Mouse (Mus musculus) limb, embryonic 13.5 days (tissue): ENCODE results near the gene Strn4. TPM values are rescaled to one million over a fixed set of nuclear protein-coding genes. Genes with fewer than 3 reads are reported as not detected.
A peak's percentile ranks its signal among the peaks of the same experiment; 100 is the strongest.

Source experiments
- ATAC-seq: fragments of 200-750 bp; cut with Nextera tagmentation; 2 replicates; pipeline ENCODE4 v1.8.0; 2017; ENCODE audit warnings: low read depth, moderate number of reproducible peaks, moderate TSS enrichment; ENCODE audit not compliant: low FRiP score
- H3K27ac ChIP-seq: fragments of 300-500 bp; sonication (generic); 2 replicates; pipeline ENCODE4 v1.5.1; 2015; ENCODE audit warnings: inconsistent platforms, mild to moderate bottlenecking, moderate library complexity
- H3K27me3 ChIP-seq: fragments of 300-500 bp; sonication (generic); 2 replicates; pipeline ENCODE4 v1.6.1; 2015; ENCODE audit warnings: mild to moderate bottlenecking, inconsistent platforms
- H3K36me3 ChIP-seq: fragments of 300-500 bp; sonication (generic); 2 replicates; pipeline ENCODE4 v1.6.1; 2015; ENCODE audit warnings: inconsistent platforms, mild to moderate bottlenecking, moderate library complexity
- H3K4me1 ChIP-seq: fragments of 300-500 bp; sonication (generic); 2 replicates; pipeline ENCODE4 v1.6.1; 2015; ENCODE audit warnings: inconsistent platforms
- H3K4me2 ChIP-seq: fragments of 300-500 bp; sonication (generic); replicated peaks from 2 replicates; pipeline ENCODE4 v1.6.1; 2015; ENCODE audit warnings: inconsistent platforms, mild to moderate bottlenecking, moderate library complexity
- H3K4me3 ChIP-seq: fragments of 300-500 bp; sonication (generic); 2 replicates; pipeline ENCODE4 v1.5.1; 2015; ENCODE audit warnings: moderate library complexity, mild to moderate bottlenecking, inconsistent platforms
- H3K9ac ChIP-seq: fragments of 300-500 bp; sonication (generic); 2 replicates; pipeline ENCODE4 v1.6.1; 2015; ENCODE audit warnings: mild to moderate bottlenecking, inconsistent platforms
- H3K9me3 ChIP-seq: fragments of 300-500 bp; sonication (generic); 2 replicates; pipeline ENCODE4 v1.6.1; 2016; ENCODE audit warnings: inconsistent platforms
- WGBS: fragments of 180-500 bp; shearing (Covaris S2); methylation state at CpG from one replicate; pipeline ENCODE4 v1.1.7; 2015; 5-methylcytosine and 5-hydroxymethylcytosine counted together
- polyA plus RNA-seq: library from polyadenylated mRNA; unstranded; fragments of >200 nt; fragmentation: Nextera tagmentation; extraction: Ambion mirVana; gene quantifications from 2 replicates; pipeline ENCODE4 v1.2.1, GENCODE M21; 2015

Strn4 gene
- polyA plus RNA-seq, 1 experiment from 2014 or later: 124 TPM

DNA sequence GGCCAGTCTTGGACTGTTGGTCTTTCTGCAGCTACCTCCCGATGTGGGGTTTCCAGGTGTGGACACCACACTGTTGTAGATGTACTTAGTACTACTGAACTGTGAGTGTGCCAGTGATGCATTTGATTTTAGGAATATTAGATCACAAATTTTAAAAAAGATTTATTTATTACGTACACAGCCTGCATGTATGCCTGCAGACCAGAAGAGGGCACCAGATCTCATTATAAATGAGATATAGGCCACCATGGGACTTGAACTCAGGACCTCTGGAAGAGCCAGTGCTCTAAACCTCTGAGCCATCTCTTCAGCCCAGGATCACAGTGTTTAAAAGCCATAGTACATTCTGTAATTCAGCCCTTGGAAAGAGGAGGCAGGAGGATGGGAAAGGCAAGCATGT is 3.2 kb upstream of the Strn4 start:
- no peak for ATAC-seq
- WGBS: 77% methylated on average over 2 of the region's 2 CpGs

GRCm38 (mm10) chr7:16816078-16816474 is 387 bp downstream of the Strn4 start:
- peak overlapping the region; percentile 97 for H3K27ac ChIP-seq
- peaks cover 21% of the 10 kb centered on the region for H3K27me3 ChIP-seq
- H3K4me1 ChIP-seq: peaks cover 65% of the 10 kb centered on the region
- H3K9me3 ChIP-seq: no peaks in the 10 kb centered on the region
- H3K4me3 ChIP-seq: peak overlapping the region; percentile 82
- peak overlapping the region; percentile 99 for H3K9ac ChIP-seq
- H3K36me3 ChIP-seq: peaks cover 20% of the 10 kb centered on the region
- WGBS: under 1% methylated on average over 54 of the region's 55 CpGs
- H3K4me2 ChIP-seq: peak overlapping the region; percentile 98
- peak; percentile 82 for ATAC-seq

More for the DNA sequence above, 3.2 kb upstream of the Strn4 start:
- Histone ChIP-seq H3K4me2 (no peak overlapping the region), H3K36me3 (peaks cover 44% of the 10 kb centered on the region), H3K27me3 (peaks cover 31% of the 10 kb centered on the region), H3K9me3 (no peaks in the 10 kb centered on the region), H3K9ac (no peak overlapping the region), H3K4me3 (no peak overlapping the region), H3K27ac (no peak overlapping the region), H3K4me1 (peaks cover 41% of the 10 kb centered on the region)

- peak within 1 kb of the TSS; percentile 99 for H3K9ac ChIP-seq
- peak within 1 kb of the TSS; percentile 98 for H3K4me2 ChIP-seq
- under 1% methylated on average over 46 of the region's 64 CpGs for WGBS
- ATAC-seq: peak; percentile 64; the same call in 1 of the 2 replicates
- H3K9me3 ChIP-seq: no peaks in the 10 kb centered on the region
- H3K36me3 ChIP-seq: peaks cover 20% of the 10 kb centered on the region
- H3K27ac ChIP-seq: peak within 1 kb of the TSS; percentile 97
- peaks cover 17% of the 10 kb centered on the region for H3K27me3 ChIP-seq
- H3K4me3 ChIP-seq: peak within 1 kb of the TSS; percentile 82
- peaks cover 65% of the 10 kb centered on the region for H3K4me1 ChIP-seq
Observed at GRCm38 (mm10) chr7:16816475-16817122, 910 bp downstream of the Strn4 start, which contains the start of gene Fkrp. Gene Fkrp (minus strand): TSS chr7:16816732.

- peaks cover 23% of the 10 kb centered on the region for H3K36me3 ChIP-seq
- peak overlapping the region; percentile 99 for H3K9ac ChIP-seq
- WGBS: 62% methylated on average over 3 of the region's 3 CpGs
- ATAC-seq: no peak
- H3K27me3 ChIP-seq: peaks cover 6% of the 10 kb centered on the region
- H3K4me1 ChIP-seq: peaks cover 68% of the 10 kb centered on the region
- no peaks in the 10 kb centered on the region for H3K9me3 ChIP-seq
- H3K27ac ChIP-seq: no peak overlapping the region
- peak overlapping the region; percentile 98 for H3K4me2 ChIP-seq
- peak overlapping the region; percentile 82 for H3K4me3 ChIP-seq
Observed at GRCm38 (mm10) chr7:16817693-16818092, 2.0 kb downstream of the Strn4 start.

DNA sequence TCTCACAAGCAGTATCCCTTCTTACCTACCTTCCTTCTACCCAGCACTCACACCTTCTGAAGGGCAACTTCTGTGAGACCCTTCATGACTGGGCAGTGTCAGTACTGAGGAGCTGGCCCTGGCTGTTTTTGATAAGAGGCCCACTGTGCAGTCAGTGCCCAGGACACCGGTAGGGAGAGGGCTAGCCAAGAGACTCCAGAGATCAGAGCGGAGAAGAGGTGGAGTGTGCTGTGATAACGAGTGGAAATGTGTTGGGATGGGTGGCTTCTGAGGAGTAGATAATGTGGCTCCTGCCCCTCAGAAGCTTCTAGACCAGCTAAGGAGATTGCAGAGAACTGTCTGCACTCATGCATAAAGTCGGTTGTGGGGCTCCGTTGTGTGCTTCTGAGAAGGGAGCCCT is 4.1 kb downstream of the Strn4 start:
- Histone ChIP-seq H3K36me3 (peaks cover 25% of the 10 kb centered on the region), H3K4me3 (no peak overlapping the region), H3K4me2 (no peak overlapping the region), H3K4me1 (peaks cover 68% of the 10 kb centered on the region), H3K27ac (no peak overlapping the region), H3K9me3 (no peaks in the 10 kb centered on the region), H3K9ac (no peak overlapping the region), H3K27me3 (no peaks in the 10 kb centered on the region)
- no peak for ATAC-seq
- WGBS: 76% methylated on average over 5 of the region's 5 CpGs

DNA sequence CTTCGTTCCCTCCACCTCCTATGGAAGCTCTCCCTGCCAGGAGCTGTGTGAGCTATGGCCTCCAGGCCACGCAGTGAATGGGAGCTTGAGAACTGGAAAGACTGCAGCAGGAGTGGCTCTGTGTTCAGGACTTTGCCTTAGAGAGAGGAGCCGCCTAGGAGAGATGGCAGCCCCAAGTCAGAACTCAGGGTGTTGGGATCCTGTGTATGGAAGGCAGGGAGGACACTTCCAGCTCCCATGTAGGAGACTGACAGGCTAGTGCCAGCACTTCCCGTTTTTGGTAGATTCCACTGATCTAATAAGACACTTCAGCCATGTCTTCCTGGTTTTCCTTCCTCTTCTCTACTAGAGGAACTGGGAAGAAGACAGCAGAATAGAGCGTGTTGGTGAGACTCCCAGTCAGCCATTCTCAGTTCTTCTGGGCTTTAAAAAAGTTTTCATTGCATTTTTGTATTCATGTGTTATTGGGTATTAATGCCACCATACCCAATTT is 4.6 kb downstream of the Strn4 start:
- 66% methylated on average over 5 of the region's 5 CpGs for WGBS
- H3K4me1 ChIP-seq: peaks cover 63% of the 10 kb centered on the region
- no peak overlapping the region for H3K27ac ChIP-seq
- no peaks in the 10 kb centered on the region for H3K27me3 ChIP-seq
- ATAC-seq: no peak
- H3K4me2 ChIP-seq: no peak overlapping the region
- peaks cover 30% of the 10 kb centered on the region for H3K36me3 ChIP-seq
- H3K4me3 ChIP-seq: no peak overlapping the region
- no peak overlapping the region for H3K9ac ChIP-seq
- no peaks in the 10 kb centered on the region for H3K9me3 ChIP-seq

GRCm38 (mm10) chr7:16821091-16821490 is 5.4 kb downstream of the Strn4 start:
- no peak overlapping the region for H3K27ac ChIP-seq
- no peaks in the 10 kb centered on the region for H3K9me3 ChIP-seq
- ATAC-seq: no peak
- H3K36me3 ChIP-seq: peaks cover 38% of the 10 kb centered on the region
- WGBS: 24% methylated on average over 3 of the region's 3 CpGs
- H3K27me3 ChIP-seq: no peaks in the 10 kb centered on the region
- H3K4me3 ChIP-seq: no peak overlapping the region
- H3K4me2 ChIP-seq: no peak overlapping the region
- H3K9ac ChIP-seq: peak overlapping the region; percentile 43; the same call in 1 of the 2 replicates
- peaks cover 57% of the 10 kb centered on the region for H3K4me1 ChIP-seq

DNA sequence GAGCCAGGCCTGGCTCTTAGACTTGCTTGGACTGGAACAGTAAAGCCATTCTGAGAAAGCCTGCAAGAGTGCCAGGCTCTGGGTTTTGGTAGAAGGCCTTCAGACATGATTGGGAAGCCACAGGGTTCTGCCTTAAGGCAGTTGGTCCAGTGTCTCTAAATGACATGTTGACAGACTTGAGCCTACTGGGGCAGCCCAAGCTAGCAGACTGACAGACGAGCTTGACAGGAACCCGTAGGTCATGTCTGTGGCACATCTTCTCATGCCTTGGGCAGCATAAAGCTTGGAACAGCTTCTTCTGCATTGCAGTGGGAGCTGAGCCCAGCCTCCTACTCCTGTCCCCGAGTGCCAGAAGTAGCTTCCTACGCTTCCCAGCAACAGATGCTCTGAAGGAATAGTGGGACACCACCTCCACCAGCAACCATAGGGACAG is 6.0 kb downstream of the Strn4 start:
- ATAC-seq: no peak
- H3K27ac ChIP-seq: no peak overlapping the region
- 71% methylated on average over 4 of the region's 4 CpGs for WGBS
- H3K9me3 ChIP-seq: no peaks in the 10 kb centered on the region
- H3K4me1 ChIP-seq: peaks cover 57% of the 10 kb centered on the region
- H3K27me3 ChIP-seq: no peaks in the 10 kb centered on the region
- H3K9ac ChIP-seq: no peak overlapping the region
- H3K36me3 ChIP-seq: peaks cover 44% of the 10 kb centered on the region
- no peak overlapping the region for H3K4me2 ChIP-seq
- H3K4me3 ChIP-seq: no peak overlapping the region

DNA sequence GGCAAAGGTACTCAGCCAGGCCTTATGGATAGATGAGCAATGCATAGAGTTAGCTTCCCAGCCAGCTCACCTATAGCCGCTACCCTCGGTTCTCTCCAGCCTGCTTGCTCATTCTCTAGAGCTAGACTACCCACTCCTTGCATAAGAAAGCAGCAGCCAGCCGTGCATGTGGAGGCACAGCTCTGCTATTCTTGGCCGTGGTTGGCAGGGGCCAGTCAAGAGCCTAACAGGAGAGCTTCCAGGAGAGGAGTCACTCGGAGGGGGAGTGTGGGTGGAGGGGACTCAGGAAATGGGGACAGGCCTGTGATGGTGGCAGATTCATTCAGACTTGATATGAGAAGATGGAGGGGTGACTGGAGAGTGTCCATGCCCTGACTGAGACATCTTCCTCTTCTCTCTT is 8.0 kb downstream of the Strn4 start:
- Histone ChIP-seq H3K4me3 (no peak overlapping the region), H3K36me3 (peaks cover 64% of the 10 kb centered on the region), H3K4me1 (peaks cover 38% of the 10 kb centered on the region), H3K9me3 (no peaks in the 10 kb centered on the region), H3K9ac (no peak overlapping the region), H3K27ac (no peak overlapping the region), H3K27me3 (no peaks in the 10 kb centered on the region), H3K4me2 (no peak overlapping the region)
- ATAC-seq: no peak
- WGBS: 71% methylated on average over 5 of the region's 5 CpGs

DNA sequence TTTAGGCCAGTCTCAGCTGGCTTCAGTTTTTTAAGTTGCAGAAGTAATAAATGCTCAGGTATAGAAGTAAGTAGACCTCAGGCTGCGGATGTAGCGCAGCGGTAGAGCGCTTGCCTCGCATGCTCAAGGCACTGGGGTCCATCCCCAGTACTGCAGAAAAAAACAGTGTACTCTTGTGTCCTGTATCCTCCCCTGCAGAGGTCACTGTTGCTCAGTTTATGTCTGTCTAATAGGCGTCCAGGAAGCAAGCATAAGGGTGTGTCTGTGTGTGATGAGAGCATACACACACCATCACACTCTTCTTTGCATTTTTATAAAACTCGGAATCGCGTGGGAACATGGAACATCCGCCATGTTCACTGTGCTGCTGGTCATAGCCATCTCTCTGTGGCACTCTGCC is 10.1 kb downstream of the Strn4 start:
- peaks cover 18% of the 10 kb centered on the region for H3K4me1 ChIP-seq
- no peak for ATAC-seq
- no peak overlapping the region for H3K27ac ChIP-seq
- H3K27me3 ChIP-seq: no peaks in the 10 kb centered on the region
- 83% methylated on average over 10 of the region's 10 CpGs for WGBS
- H3K4me3 ChIP-seq: no peak overlapping the region
- no peak overlapping the region for H3K9ac ChIP-seq
- peaks cover 85% of the 10 kb centered on the region for H3K36me3 ChIP-seq
- H3K4me2 ChIP-seq: no peak overlapping the region
- no peaks in the 10 kb centered on the region for H3K9me3 ChIP-seq

DNA sequence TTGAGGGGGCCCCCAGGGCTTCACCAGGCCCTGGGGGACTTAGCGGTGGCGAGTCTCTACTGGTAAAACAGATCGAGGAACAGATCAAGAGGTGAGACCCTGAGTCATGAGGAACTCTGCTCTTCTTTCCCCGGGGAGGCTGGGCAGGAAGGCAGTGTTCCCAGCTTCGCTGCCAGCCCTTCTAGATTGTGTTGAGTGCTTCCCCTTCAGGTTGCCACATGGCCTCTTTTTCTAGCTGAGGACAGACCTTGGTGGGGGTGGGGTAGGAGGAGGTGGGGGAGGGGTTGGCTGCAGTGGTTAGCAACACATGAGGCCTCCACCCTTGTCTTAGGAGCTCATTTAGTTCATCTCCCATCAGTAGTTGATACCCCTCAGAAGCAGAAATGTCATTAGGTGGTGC is 10.9 kb downstream of the Strn4 start:
- Histone ChIP-seq H3K9me3 (no peaks in the 10 kb centered on the region), H3K27ac (no peak overlapping the region), H3K27me3 (no peaks in the 10 kb centered on the region), H3K4me3 (no peak overlapping the region), H3K36me3 (peaks cover 93% of the 10 kb centered on the region), H3K4me2 (no peak overlapping the region), H3K4me1 (peaks cover 10% of the 10 kb centered on the region; the same call in 1 of the 2 replicates), H3K9ac (peak overlapping the region; percentile 20; the same call in 1 of the 2 replicates)
- no peak for ATAC-seq
- WGBS: 68% methylated on average over 5 of the region's 5 CpGs

GRCm38 (mm10) chr7:16827274-16827673 is 11.6 kb downstream of the Strn4 start:
- H3K4me1 ChIP-seq: 0 out of 2 replicates have a peak, but pooled peaks cover 5% of the 10 kb centered on the region
- no peaks in the 10 kb centered on the region for H3K27me3 ChIP-seq
- H3K9ac ChIP-seq: no peak overlapping the region
- H3K4me3 ChIP-seq: no peak overlapping the region
- H3K9me3 ChIP-seq: no peaks in the 10 kb centered on the region
- H3K4me2 ChIP-seq: no peak overlapping the region
- no peak for ATAC-seq
- H3K27ac ChIP-seq: no peak overlapping the region
- peaks cover 99% of the 10 kb centered on the region for H3K36me3 ChIP-seq
- 70% methylated on average over 4 of the region's 4 CpGs for WGBS

GRCm38 (mm10) chr7:16830449-16830848 is 14.8 kb downstream of the Strn4 start:
- Histone ChIP-seq H3K4me2 (no peak overlapping the region), H3K4me3 (no peak overlapping the region), H3K4me1 (no peaks in the 10 kb centered on the region), H3K27me3 (no peaks in the 10 kb centered on the region), H3K27ac (no peak overlapping the region), H3K9ac (no peak overlapping the region), H3K36me3 (peaks cover 100% of the 10 kb centered on the region), H3K9me3 (no peaks in the 10 kb centered on the region)
- no peak for ATAC-seq
- WGBS: 86% methylated on average over 9 of the region's 9 CpGs
